Mouse (Mus musculus) myocyte (in vitro differentiated cells): ENCODE measurements around the gene D930020B18Rik.

ENCODE experiments used
- CEBPB ChIP-seq: IDR thresholded peaks from 2 replicates; pipeline ENCODE4 v1.6.1; 2011; ENCODE audit warnings: mild to moderate bottlenecking, moderate library complexity; ENCODE audit not compliant: poor library complexity, insufficient read depth, severe bottlenecking
- E2F4 ChIP-seq: IDR thresholded peaks from one replicate; pipeline ENCODE4 v1.6.1; 2011; ENCODE audit warnings: mild to moderate bottlenecking, control low read depth, moderate library complexity; ENCODE audit not compliant: insufficient read depth
- MAX ChIP-seq: IDR thresholded peaks from one replicate; pipeline ENCODE4 v1.6.1; 2011; ENCODE audit warnings: low read depth, mild to moderate bottlenecking, control low read depth
- MYOD1 ChIP-seq, 3 experiments: IDR thresholded peaks; one replicate each; pipeline ENCODE4 v1.6.1; 2011; ENCODE audit warnings: control low read depth in 2 of 3, low read depth in 2 of 3, mild to moderate bottlenecking in 2 of 3, moderate library complexity in 1 of 3; ENCODE audit not compliant: insufficient read length in 2 of 3, control insufficient read depth in 1 of 3
- MYOG ChIP-seq, 3 experiments: IDR thresholded peaks; one replicate each; pipeline ENCODE4 v1.6.1; 2011; ENCODE audit warnings: control low read depth in 2 of 3, low read depth in 2 of 3, mild to moderate bottlenecking in 2 of 3; ENCODE audit not compliant: insufficient read length in 2 of 3, control insufficient read depth in 1 of 3, insufficient read depth in 1 of 3
- POLR2A ChIP-seq: IDR thresholded peaks from one replicate; pipeline ENCODE4 v1.6.1; 2011; ENCODE audit warnings: low read depth, mild to moderate bottlenecking, control low read depth, moderate library complexity; ENCODE audit not compliant: insufficient read length
- POLR2AphosphoS2 ChIP-seq: IDR thresholded peaks from one replicate; pipeline ENCODE4 v1.6.1; 2011; ENCODE audit warnings: low read depth, control low read depth; ENCODE audit not compliant: insufficient read length
- REST ChIP-seq: IDR thresholded peaks from one replicate; pipeline ENCODE4 v1.6.1; 2011; ENCODE audit warnings: mild to moderate bottlenecking, control low read depth, moderate library complexity; ENCODE audit not compliant: insufficient read depth, insufficient read length
- SRF ChIP-seq: IDR thresholded peaks from one replicate; pipeline ENCODE4 v1.6.1; 2011; ENCODE audit warnings: low read depth; ENCODE audit not compliant: control insufficient read depth, insufficient read length
- TCF12 ChIP-seq: IDR thresholded peaks from one replicate; pipeline ENCODE4 v1.6.1; 2011; ENCODE audit warnings: mild to moderate bottlenecking, control low read depth; ENCODE audit not compliant: poor library complexity, insufficient read depth, severe bottlenecking
- TCF3 ChIP-seq: IDR thresholded peaks from one replicate; pipeline ENCODE4 v1.6.1; 2011; ENCODE audit warnings: low read depth, control low read depth; ENCODE audit not compliant: insufficient read length
- USF1 ChIP-seq: IDR thresholded peaks from one replicate; pipeline ENCODE4 v1.6.1; 2011; ENCODE audit warnings: low read depth, mild to moderate bottlenecking, control low read depth, moderate library complexity

- TF ChIP-seq POLR2A (no peak), REST (no peak), CEBPB (no peak), POLR2AphosphoS2 (no peak), E2F4 (no peak), TCF12 (no peak), USF1 (no peak), SRF (no peak), MAX (no peak), MYOG (IDR thresholded peaks at IDR 0.05; ENCODE audit: control insufficient read depth in 1 of 3, insufficient read depth in 1 of 3, insufficient read length in 2 of 3, low read depth in 2 of 3) (no peak), MYOD1 (IDR thresholded peaks at IDR 0.05; ENCODE audit: control insufficient read depth in 1 of 3, insufficient read length in 2 of 3, low read depth in 2 of 3) (no peak), TCF3 (no peak)
Measured at GRCm38 (mm10) chr10:121653079-121653478, 11.7 kb downstream of the D930020B18Rik start.
